Mouse (Mus musculus) layer of hippocampus, adult 9-10 months (tissue): ENCODE data around the gene Fam117b.

Experiments
- DNase-seq: peaks from one replicate; pipeline ENCODE4 v3.0.0; 2022; ENCODE audit warnings: low spot score

Fam117b gene

GRCm38 (mm10) chr1:59986626-59987025, 73.8 kb downstream of the Fam117b start:
- DNase-seq = no peak

- DNase-seq = no peak
These were observed 74.7 kb downstream of the Fam117b start for GRCm38 (mm10) chr1:59987399-59988040.

DNA sequence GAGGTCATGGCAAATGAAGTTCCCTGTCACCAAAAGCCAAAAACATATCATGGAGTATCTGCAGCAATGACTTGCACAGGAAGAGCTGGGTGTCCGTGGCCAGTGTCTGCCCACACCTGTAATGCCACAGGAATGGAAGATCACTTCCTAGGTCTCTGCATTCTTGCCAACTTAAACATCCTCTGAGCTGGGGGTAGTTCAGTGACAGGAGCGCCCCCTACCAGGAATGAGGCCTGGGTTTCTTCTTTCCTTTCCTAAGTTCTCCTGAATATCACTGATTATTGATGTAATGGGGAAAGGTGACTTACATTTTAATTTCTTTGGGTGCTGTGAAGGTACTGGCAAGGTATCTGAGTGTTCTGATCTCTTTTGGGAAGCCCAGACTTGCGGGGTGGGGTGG, 82.8 kb downstream of the Fam117b start:
- no peak for DNase-seq

- DNase-seq = no peak
These were observed 84.5 kb downstream of the Fam117b start for GRCm38 (mm10) chr1:59997352-59997751.

GRCm38 (mm10) chr1:60000319-60000718, 87.5 kb downstream of the Fam117b start:
- no peak for DNase-seq

GRCm38 (mm10) chr1:60007337-60007736, 94.5 kb downstream of the Fam117b start:
- DNase-seq = no peak

DNA sequence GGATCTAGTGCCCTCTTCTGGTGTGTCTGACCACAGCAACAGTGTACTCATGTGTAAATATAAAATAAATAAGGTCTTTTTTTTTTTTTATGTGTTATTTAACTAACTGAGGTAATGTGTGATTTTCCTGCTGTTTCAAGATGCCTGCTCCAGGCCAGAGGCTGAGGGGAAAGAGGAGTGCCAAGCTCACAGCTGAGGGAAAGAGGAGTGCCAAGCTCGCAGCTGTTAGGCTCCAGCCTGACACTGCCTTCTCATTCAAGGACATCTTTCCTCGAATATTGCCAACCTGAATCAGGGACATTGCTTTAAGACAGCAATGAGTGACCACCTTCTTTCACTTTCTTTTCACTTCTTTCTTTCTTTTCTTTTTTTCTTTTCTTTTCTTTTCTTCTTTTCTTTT, 95.9 kb downstream of the Fam117b start:
- DNase-seq = no peak

- no peak for DNase-seq
These were observed 101.0 kb downstream of the Fam117b start for GRCm38 (mm10) chr1:60013779-60014178.

DNA sequence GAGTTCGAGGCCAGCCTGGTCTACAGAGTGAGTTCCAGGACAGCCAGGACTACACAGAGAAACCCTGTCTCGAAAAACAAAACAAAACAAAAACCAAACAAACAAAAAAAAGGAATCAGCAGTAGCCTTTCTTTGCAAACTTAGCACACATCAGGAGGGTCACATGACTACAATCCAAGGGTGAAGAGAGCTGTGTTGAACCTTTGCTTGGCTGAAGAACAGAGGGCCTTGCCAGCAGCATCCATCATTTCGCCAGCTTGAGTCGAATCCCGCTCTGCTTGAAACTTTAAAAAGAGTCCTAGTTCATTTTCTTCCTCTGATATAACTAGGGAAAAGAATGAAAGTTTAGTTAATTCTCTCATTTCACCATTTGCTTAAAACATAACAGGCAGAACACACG, 102.7 kb downstream of the Fam117b start:
- DNase-seq = no peak

DNA sequence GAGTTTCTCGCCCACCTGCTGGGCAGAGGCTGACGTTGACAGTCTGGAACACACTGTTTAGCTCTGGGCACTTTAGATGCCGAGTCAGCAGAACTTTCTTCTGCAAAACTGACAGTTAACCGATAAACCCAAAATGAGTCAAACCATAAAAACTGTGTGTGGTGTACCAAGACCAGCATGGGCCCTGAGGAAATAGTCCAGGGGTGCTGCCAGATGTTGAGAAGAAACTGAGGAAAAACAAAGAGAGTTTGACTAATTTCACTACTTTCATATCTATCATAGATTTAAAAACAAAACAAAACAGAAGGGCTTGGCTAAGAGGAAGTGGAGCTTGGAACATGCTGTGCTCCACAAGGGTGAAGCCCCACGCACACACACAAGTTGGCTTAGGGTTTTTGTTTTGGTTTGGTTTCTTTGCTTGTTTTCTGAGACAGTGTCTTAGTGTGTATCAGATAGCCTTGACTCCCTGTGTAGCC, 103.4 kb downstream of the Fam117b start:
- DNase-seq = no peak

DNA sequence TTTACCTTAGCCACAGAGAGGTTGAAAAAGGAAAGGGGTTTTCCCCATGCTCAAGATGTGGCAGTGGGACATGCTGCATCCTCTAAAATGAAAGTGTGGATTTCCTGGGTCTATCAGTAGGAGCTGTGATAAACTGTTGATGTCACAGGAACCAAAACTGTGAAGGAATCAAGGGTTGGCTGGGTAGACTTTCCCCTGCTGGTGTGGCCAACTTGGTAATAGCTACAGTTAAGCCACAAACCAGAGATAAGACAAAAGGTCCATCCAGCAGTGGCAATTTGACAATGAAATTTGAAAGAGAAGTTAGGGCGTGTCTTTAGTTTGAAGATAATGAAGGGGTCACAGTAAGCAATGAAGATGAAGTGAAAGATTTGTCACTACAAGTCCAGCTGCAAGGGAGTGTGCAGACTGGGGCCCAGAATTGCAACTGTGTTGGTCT, 104.2 kb downstream of the Fam117b start:
- no peak for DNase-seq
